Mouse (Mus musculus): ENCODE data around the gene Cdh4. TPM values are rescaled to one million over a fixed set of nuclear protein-coding genes. Genes with fewer than 3 reads are reported as not detected.

Gene Cdh4
- polyA plus RNA-seq, 1 experiment from 2014 or later = 8.2 TPM

DNA sequence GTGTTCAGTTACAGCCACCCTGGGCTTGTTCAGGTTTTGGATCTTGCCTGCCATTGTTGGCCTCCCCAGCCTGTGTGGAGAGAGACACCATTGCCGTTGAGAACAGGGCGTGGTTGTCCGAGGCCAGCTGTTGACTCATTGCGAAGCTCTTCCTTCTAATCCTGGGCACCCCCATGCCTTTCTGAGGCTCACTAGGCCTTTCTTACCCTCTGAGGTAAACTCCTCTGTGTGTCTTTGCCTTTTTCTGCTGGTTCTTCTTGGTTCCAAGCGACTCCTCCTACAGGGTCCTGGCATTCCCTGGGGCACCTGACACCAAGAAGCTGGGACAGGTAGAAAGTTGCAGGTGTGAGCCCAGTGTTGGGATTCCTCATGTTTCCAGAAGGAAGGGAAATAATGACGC is 78.7 kb downstream of the Cdh4 start:
- no peaks in the 10 kb centered on the region for H3K9me3 ChIP-seq (ENCODE audit: control insufficient read depth, low read length)
- no peak overlapping the region for H3K4me2 ChIP-seq (replicated peaks; ENCODE audit: low read depth, low read length)
- ATAC-seq (ENCODE audit: low FRiP score) = no peak
- H3K9ac ChIP-seq (ENCODE audit: low read depth, low read length) = no peak overlapping the region
- DNase-seq (ENCODE audit: low spot score) = no peak
- H3K27me3 ChIP-seq (ENCODE audit: control insufficient read depth, insufficient read depth, low read length) = no peaks in the 10 kb centered on the region
- peaks cover 11% of the 10 kb centered on the region for H3K4me1 ChIP-seq (replicated peaks; ENCODE audit: control insufficient read depth, insufficient read depth, low read length)
- no peak overlapping the region for H3K4me3 ChIP-seq (ENCODE audit: low read depth, low read length)
- H3K36me3 ChIP-seq (ENCODE audit: control insufficient read depth, insufficient read depth, low read length) = no peaks in the 10 kb centered on the region
- no peak overlapping the region for H3K27ac ChIP-seq (ENCODE audit: low read depth, low read length)
- WGBS = 81% methylated on average over 6 of the region's 6 CpGs

DNA sequence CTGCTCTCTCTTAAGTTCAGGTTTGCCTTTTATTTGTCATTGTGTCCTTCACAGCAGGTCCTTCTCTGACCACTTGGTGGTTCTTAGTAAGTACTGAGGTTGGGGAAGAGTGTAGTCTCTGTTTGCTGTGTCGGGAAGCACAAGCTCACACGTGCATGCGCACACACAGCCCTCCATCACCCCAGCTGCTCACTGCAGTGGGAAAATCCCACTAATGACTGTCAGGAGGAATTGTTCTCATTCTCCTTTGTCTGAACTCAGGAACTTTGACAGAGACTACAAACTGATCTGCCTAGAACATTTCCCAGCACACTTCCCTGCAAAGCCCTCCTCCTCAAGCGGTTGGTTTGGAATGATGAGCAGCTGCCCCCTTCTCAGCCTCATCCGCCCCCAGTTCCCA is 79.2 kb downstream of the Cdh4 start:
- ATAC-seq (ENCODE audit: low FRiP score) (no peak), DNase-seq (ENCODE audit: low spot score) (no peak)
- Histone ChIP-seq H3K9me3 (ENCODE audit: control insufficient read depth, low read length) (no peaks in the 10 kb centered on the region), H3K36me3 (ENCODE audit: control insufficient read depth, insufficient read depth, low read length) (no peaks in the 10 kb centered on the region), H3K4me1 (replicated peaks; ENCODE audit: control insufficient read depth, insufficient read depth, low read length) (peaks cover 11% of the 10 kb centered on the region), H3K4me2 (replicated peaks; ENCODE audit: low read depth, low read length) (no peak overlapping the region), H3K4me3 (ENCODE audit: low read depth, low read length) (no peak overlapping the region), H3K9ac (ENCODE audit: low read depth, low read length) (no peak overlapping the region), H3K27ac (ENCODE audit: low read depth, low read length) (no peak overlapping the region), H3K27me3 (ENCODE audit: control insufficient read depth, insufficient read depth, low read length) (no peaks in the 10 kb centered on the region)
- 57% methylated on average over 5 of the region's 5 CpGs for WGBS

DNA sequence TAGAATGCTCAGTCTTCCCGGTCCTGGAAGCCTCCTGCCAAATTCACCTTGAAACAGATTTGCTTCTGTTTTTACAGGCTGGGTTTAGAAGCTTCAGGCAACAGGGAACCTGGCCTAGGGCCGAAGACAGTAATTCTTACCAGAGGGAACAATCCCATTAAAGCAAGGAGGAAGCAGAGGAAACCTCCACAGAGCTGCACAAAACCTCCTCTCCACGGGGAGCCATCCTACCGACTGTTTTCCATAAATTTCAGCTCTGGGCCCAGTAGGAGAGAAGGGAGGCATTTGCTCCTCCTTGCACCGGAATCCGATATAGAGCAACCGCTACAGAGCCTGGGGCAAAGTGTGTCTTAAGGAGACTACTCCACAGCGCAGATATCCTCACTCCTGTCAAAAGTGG is 79.9 kb downstream of the Cdh4 start:
- WGBS = 16% methylated on average over 8 of the region's 8 CpGs
- Histone ChIP-seq H3K4me2 (replicated peaks; ENCODE audit: low read depth, low read length) (no peak overlapping the region), H3K27ac (ENCODE audit: low read depth, low read length) (no peak overlapping the region), H3K27me3 (ENCODE audit: control insufficient read depth, insufficient read depth, low read length) (no peaks in the 10 kb centered on the region), H3K9ac (ENCODE audit: low read depth, low read length) (no peak overlapping the region), H3K36me3 (ENCODE audit: control insufficient read depth, insufficient read depth, low read length) (no peaks in the 10 kb centered on the region), H3K9me3 (ENCODE audit: control insufficient read depth, low read length) (no peaks in the 10 kb centered on the region), H3K4me1 (replicated peaks; ENCODE audit: control insufficient read depth, insufficient read depth, low read length) (peaks cover 11% of the 10 kb centered on the region), H3K4me3 (ENCODE audit: low read depth, low read length) (no peak overlapping the region)
- DNase-seq (ENCODE audit: low spot score) (no peak), ATAC-seq (ENCODE audit: low FRiP score) (no peak)

DNA sequence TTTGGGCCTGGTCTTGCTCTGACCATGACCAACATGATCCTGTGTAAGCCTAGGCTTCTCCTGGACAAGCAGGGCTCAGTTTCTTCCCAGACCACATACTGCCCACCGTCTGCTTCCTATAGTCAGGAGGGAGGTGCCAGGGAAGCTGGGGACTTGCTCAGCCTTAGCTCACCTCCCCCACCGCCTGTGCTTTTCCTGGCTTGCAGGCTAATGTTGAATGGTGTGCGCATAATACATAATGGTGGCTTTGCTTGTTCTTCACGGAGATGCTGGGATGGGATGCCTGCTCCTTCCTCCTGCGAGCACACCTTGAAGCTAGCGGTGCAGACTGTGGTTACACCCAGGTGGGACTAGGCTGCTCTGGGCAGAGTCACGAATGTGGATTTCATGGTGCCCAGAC is 84.7 kb downstream of the Cdh4 start:
- Histone ChIP-seq H3K4me3 (ENCODE audit: low read depth, low read length) (no peak overlapping the region), H3K9ac (ENCODE audit: low read depth, low read length) (no peak overlapping the region), H3K27me3 (ENCODE audit: control insufficient read depth, insufficient read depth, low read length) (no peaks in the 10 kb centered on the region), H3K4me2 (replicated peaks; ENCODE audit: low read depth, low read length) (no peak overlapping the region), H3K4me1 (replicated peaks; ENCODE audit: control insufficient read depth, insufficient read depth, low read length) (peaks cover 6% of the 10 kb centered on the region; the same call in 1 of the 2 replicates), H3K9me3 (ENCODE audit: control insufficient read depth, low read length) (no peaks in the 10 kb centered on the region), H3K36me3 (ENCODE audit: control insufficient read depth, insufficient read depth, low read length) (no peaks in the 10 kb centered on the region), H3K27ac (ENCODE audit: low read depth, low read length) (no peak overlapping the region)
- ATAC-seq (ENCODE audit: low FRiP score) (no peak), DNase-seq (ENCODE audit: low spot score) (no peak)
- 73% methylated on average over 7 of the region's 7 CpGs for WGBS

DNA sequence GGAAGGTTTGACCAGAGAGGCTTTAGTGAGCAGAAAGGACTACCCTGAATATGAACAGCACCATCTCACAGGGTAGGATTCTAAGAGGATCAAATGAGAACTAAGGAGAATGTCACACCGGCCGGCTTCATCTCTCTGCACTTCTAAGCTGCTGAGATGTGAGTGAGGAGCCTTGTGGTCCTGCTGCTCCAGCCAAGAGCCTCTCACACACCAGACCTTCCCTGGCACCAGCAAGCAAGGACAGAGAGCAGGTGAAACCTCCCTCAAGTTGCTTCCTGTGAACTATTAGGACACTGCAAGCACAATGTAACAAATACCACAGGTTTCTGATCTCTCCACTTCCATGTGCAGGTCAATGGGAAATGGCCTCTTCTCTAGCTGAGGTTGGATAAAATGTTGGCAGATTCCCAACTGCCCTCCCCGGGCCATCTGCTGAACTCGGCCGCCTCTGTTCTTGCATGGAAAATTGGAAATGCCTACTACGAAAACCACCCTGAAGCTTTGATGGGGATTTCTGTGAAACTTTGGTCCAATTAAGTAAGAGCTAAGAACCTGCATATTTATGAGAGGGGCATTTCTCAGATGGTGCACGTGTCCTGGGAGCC is 88.3 kb downstream of the Cdh4 start:
- Histone ChIP-seq H3K9ac (ENCODE audit: low read depth, low read length) (no peak overlapping the region), H3K4me3 (ENCODE audit: low read depth, low read length) (no peak overlapping the region), H3K27me3 (ENCODE audit: control insufficient read depth, insufficient read depth, low read length) (no peaks in the 10 kb centered on the region), H3K9me3 (ENCODE audit: control insufficient read depth, low read length) (no peaks in the 10 kb centered on the region), H3K27ac (ENCODE audit: low read depth, low read length) (no peak overlapping the region), H3K36me3 (ENCODE audit: control insufficient read depth, insufficient read depth, low read length) (no peaks in the 10 kb centered on the region), H3K4me2 (replicated peaks; ENCODE audit: low read depth, low read length) (no peak overlapping the region), H3K4me1 (replicated peaks; ENCODE audit: control insufficient read depth, insufficient read depth, low read length) (no peaks in the 10 kb centered on the region)
- WGBS = 88% methylated on average over 7 of the region's 7 CpGs
- ATAC-seq (ENCODE audit: low FRiP score) = no peak
- no peak for DNase-seq (ENCODE audit: low spot score)

DNA sequence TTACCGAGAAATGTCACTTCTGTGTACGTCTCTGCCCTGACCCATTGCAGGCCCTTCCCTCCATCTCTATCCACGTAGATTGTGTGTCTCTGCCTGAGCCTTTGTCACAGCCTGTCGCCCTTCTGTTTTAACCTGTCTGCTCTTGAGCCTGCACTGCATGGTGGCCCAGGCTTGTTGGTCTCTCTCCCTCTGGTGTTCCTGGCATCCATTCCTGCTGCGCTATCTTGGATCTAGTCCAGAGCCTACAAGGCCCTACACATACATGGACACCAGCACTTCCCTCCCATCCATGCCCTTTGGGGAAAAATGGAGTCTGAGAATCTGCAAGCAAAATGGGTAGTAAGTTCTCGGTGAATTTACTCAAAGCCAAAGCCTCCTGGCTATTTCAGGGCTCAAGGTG is 91.0 kb downstream of the Cdh4 start:
- Histone ChIP-seq H3K4me1 (replicated peaks; ENCODE audit: control insufficient read depth, insufficient read depth, low read length) (peaks cover 5% of the 10 kb centered on the region; the same call in 1 of the 2 replicates), H3K9ac (ENCODE audit: low read depth, low read length) (no peak overlapping the region), H3K27me3 (ENCODE audit: control insufficient read depth, insufficient read depth, low read length) (no peaks in the 10 kb centered on the region), H3K9me3 (ENCODE audit: control insufficient read depth, low read length) (no peaks in the 10 kb centered on the region), H3K27ac (ENCODE audit: low read depth, low read length) (no peak overlapping the region), H3K4me3 (ENCODE audit: low read depth, low read length) (no peak overlapping the region), H3K4me2 (replicated peaks; ENCODE audit: low read depth, low read length) (no peak overlapping the region), H3K36me3 (ENCODE audit: control insufficient read depth, insufficient read depth, low read length) (no peaks in the 10 kb centered on the region)
- DNase-seq (ENCODE audit: low spot score) (no peak), ATAC-seq (ENCODE audit: low FRiP score) (no peak)
- 81% methylated on average over 6 of the region's 6 CpGs for WGBS

DNA sequence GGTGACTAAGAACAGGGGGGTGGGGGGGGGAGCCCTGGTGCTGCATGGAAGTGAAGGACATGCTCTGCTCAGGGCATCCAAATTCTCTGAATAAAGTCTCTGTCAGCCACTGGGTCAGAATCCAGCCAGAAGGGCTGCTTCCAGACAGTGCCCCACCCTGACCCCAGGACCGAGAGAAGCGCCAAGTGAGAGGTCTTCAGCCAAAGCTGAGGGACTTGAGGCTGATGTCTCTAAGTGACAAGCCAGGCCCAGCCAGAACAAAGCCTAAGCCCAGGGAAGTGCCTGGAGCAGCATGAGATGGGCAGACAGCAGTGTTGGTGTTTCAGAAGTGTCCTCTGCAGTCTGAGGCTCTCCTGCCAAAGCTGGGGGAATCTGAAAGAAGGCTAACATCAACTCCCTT is 91.7 kb downstream of the Cdh4 start:
- WGBS = 72% methylated on average over 2 of the region's 2 CpGs

DNA sequence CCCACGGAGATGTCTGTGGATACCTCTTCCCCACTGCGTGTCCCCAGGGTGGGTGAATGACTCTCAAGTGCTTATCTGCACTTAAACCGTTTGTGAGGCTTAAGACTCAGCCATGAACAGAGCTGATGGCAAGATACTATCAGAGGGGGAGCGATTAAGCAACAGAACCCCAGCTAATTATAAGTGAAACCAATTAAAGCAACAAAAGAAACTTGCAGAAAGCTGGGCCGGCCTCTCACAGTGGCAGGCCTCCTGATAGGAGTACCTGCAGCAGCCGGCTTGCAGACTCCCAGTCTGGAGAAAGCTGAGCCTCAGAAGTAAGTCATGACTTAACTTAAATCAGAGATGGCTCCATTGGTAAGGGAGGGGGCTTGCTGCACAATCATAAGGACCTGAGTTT is 93.0 kb downstream of the Cdh4 start:
- no peak for DNase-seq (ENCODE audit: low spot score)
- ATAC-seq (ENCODE audit: low FRiP score) = no peak
- no peaks in the 10 kb centered on the region for H3K36me3 ChIP-seq (ENCODE audit: control insufficient read depth, insufficient read depth, low read length)
- no peaks in the 10 kb centered on the region for H3K9me3 ChIP-seq (ENCODE audit: control insufficient read depth, low read length)
- no peak overlapping the region for H3K27ac ChIP-seq (ENCODE audit: low read depth, low read length)
- H3K4me3 ChIP-seq (ENCODE audit: low read depth, low read length) = no peak overlapping the region
- no peaks in the 10 kb centered on the region for H3K27me3 ChIP-seq (ENCODE audit: control insufficient read depth, insufficient read depth, low read length)
- WGBS = 26% methylated on average over 6 of the region's 6 CpGs
- H3K4me1 ChIP-seq (replicated peaks; ENCODE audit: control insufficient read depth, insufficient read depth, low read length) = peaks cover 16% of the 10 kb centered on the region; the same call in 1 of the 2 replicates
- H3K9ac ChIP-seq (ENCODE audit: low read depth, low read length) = no peak overlapping the region
- no peak overlapping the region for H3K4me2 ChIP-seq (replicated peaks; ENCODE audit: low read depth, low read length)

More for the DNA sequence above, 91.7 kb downstream of the Cdh4 start:
- Histone ChIP-seq H3K4me2 (replicated peaks; ENCODE audit: low read depth, low read length) (no peak overlapping the region), H3K4me3 (ENCODE audit: low read depth, low read length) (no peak overlapping the region), H3K9me3 (ENCODE audit: control insufficient read depth, low read length) (no peaks in the 10 kb centered on the region), H3K9ac (ENCODE audit: low read depth, low read length) (no peak overlapping the region), H3K27ac (ENCODE audit: low read depth, low read length) (no peak overlapping the region), H3K27me3 (ENCODE audit: control insufficient read depth, insufficient read depth, low read length) (no peaks in the 10 kb centered on the region), H3K4me1 (replicated peaks; ENCODE audit: control insufficient read depth, insufficient read depth, low read length) (peaks cover 9% of the 10 kb centered on the region; the same call in 1 of the 2 replicates), H3K36me3 (ENCODE audit: control insufficient read depth, insufficient read depth, low read length) (no peaks in the 10 kb centered on the region)
- no peak for DNase-seq (ENCODE audit: low spot score)
- no peak for ATAC-seq (ENCODE audit: low FRiP score)

DNA sequence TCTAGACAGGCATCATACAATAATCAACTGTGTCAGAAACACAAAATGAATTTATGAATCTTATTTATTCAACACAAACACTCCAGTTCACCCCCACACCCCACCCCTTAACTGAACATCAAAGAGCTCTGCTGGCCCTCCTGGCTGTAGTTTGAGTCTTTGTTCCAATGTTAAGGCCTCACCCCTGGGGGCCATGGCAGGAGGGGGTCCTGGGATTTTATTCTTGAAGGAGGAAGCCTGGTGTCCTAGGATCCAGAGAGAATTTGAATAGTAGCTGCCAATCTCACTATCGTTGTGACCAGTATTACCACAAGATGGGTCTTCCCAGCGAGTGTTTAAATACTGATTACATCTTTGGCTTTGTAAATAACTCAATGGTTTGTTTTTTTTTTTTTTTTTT is 94.5 kb downstream of the Cdh4 start:
- Histone ChIP-seq H3K4me3 (ENCODE audit: low read depth, low read length) (no peak overlapping the region), H3K27ac (ENCODE audit: low read depth, low read length) (peak overlapping the region; percentile 61; the same call in 1 of the 2 replicates), H3K9ac (ENCODE audit: low read depth, low read length) (no peak overlapping the region), H3K4me1 (replicated peaks; ENCODE audit: control insufficient read depth, insufficient read depth, low read length) (peaks cover 16% of the 10 kb centered on the region; the same call in 1 of the 2 replicates), H3K36me3 (ENCODE audit: control insufficient read depth, insufficient read depth, low read length) (no peaks in the 10 kb centered on the region), H3K27me3 (ENCODE audit: control insufficient read depth, insufficient read depth, low read length) (no peaks in the 10 kb centered on the region), H3K9me3 (ENCODE audit: control insufficient read depth, low read length) (no peaks in the 10 kb centered on the region), H3K4me2 (replicated peaks; ENCODE audit: low read depth, low read length) (no peak overlapping the region)
- WGBS = 13% methylated on average over 2 of the region's 2 CpGs
- ATAC-seq (ENCODE audit: low FRiP score) (0 out of 2 replicates have a peak, but pooled peaks have one; percentile 11), DNase-seq (ENCODE audit: low spot score) (no peak)

Data from hindbrain, embryonic 11.5 days (tissue).